Mouse (Mus musculus): ENCODE results near the gene Parva.

Parva gene

DNA sequence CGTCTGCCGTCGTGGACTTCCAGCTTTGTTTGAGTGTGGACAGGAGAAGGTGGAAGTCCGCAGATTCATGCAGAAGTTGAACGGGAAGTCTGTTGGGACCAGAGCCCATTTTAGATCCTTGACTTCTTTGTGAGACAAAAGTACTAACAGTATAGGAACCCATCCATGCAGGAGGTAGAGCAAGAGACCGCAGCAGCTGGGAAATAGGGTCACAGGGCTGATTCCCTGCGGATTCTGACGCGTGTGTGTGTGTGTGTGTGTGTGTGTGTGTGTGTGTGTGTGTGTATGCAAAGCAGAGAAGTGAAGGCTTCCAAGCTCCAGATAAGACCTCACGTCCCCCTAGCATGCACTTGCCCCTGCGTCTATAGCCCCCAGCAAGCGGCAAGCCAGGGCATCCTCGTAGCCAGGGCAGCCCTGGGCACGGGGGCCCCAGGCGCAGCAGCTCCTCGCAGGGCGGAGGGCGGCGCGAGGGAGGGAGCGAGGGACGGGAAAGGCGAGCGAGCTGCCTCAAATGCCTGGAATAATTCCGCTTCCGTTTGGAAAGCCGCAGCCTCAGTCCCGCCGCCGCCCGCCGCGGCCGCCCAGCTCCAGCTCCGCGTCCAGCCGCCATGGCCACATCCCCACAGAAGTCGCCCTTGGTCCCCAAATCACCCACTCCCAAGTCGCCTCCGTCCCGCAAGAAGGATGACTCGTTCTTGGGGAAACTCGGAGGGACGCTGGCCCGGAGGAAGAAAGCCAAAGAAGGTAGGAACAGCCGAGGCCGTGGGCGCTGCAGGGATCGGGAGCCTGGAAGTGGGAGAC, at the start of gene Parva:
Gene Parva (plus strand): TSS at position 149 of the 801 bp plus-strand sequence.
- DNase-seq (ENCODE audit: low read depth, low spot score): no peak

- DNase-seq (ENCODE audit: low read depth, low spot score): no peak
These were observed 49.2 kb upstream of the Parva start for GRCm38 (mm10) chr7:112378056-112378455.

DNA sequence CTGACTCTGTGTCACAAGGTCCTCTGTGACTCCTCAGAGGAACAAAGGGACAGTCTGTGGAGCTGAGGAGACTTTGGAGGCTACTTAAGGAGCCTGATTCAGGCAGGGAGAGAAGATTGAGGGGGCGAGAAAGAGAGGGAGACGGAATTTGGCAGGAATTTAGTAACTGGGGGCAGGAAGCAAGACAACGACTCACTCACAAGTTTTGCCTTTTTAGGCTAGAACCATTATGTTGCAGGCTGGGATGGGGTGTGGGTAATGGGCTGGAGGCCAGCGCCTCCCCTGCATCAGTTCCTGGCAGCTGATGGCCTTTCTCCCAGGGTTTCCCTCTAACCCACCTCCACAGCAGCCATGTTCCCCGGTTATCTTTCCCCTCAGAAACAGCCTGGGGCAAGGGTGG, 48.8 kb upstream of the Parva start:
- peak; percentile 92 for DNase-seq (ENCODE audit: low read depth, low spot score)

GRCm38 (mm10) chr7:112386521-112386920, 40.8 kb upstream of the Parva start:
- no peak for DNase-seq (ENCODE audit: low read depth, low spot score)

DNA sequence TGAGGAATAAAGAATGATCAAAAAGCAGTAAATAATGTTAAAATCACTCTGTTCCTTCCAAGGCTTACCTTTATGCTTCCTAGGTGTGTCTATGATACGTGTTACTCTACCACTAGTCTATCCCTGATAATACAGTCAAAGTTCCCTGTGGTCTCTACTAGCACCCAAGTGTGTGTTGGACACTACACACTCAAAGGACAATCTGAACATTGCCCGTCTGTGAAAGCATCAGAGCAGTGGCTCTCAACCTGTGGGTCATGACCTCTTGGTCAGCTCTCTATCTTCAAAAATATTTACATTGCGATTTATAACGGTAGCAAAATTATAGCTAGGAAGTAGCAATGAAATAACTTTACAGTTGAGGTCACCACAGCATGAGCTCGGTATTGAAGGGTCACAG, 39.4 kb upstream of the Parva start:
- DNase-seq (ENCODE audit: low read depth, low spot score): no peak

GRCm38 (mm10) chr7:112388363-112388875, 38.9 kb upstream of the Parva start:
- DNase-seq (ENCODE audit: low read depth, low spot score): no peak

GRCm38 (mm10) chr7:112389611-112390251, 37.6 kb upstream of the Parva start:
- no peak for DNase-seq (ENCODE audit: low read depth, low spot score)

GRCm38 (mm10) chr7:112390252-112390936, 36.9 kb upstream of the Parva start:
- DNase-seq (ENCODE audit: low read depth, low spot score): no peak

DNA sequence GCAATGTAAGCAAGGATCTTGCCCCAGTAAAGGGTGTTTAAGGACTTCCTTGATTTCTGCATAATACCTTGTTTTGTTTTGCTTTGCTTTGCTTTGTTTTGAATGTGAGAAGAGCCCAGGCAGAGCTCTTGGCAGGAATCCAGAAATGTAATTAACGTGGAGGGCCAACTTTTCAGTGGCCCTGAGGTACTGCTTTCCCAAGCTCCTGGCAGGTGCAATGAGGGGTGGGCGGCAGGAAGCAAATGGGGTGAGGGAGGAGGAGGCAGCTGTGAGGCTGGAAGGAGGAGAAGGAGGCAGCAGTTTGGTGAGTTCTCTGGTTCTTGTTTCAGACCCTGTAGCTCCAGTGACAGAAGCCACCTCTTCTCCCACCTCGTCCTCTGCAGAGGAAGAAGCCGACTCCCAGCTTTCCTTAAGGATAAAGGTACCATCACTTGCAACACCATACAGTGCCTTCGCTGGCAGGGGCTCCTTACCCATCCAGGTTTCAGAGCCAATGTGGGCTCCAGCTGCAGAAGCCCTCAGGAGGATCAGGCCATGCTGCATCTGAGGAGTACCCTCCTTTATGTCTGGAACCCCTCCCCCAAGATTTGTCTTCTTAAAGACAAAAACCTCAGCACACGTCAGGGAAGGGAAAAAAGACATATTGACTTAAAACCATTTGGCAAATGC, 36.2 kb upstream of the Parva start:
- no peak for DNase-seq (ENCODE audit: low read depth, low spot score)

- no peak for DNase-seq (ENCODE audit: low read depth, low spot score)
These were observed 29.5 kb upstream of the Parva start for GRCm38 (mm10) chr7:112397786-112398185.

- DNase-seq (ENCODE audit: low read depth, low spot score): no peak
These were observed 27.7 kb upstream of the Parva start for GRCm38 (mm10) chr7:112399425-112400170.

DNA sequence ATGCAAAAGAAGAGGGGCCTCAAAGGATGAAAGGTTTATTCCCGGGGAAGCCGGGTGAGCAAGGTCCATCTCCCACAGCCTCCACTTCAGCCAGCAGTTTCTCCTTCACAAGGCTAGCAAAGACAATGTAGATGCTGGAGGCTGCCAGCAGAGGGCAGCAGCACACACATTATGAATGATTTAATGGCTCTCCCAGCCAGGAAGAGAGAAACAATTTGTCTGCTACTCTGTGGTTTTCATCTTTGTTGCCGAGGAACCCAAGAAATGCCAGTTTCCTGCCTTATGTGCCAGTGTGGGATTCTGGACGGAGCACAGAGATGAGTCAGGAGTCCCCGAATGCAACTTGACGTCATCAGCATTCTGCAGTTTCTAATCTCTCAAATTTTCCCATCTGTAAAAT, 27.1 kb upstream of the Parva start:
- no peak for DNase-seq (ENCODE audit: low read depth, low spot score)

GRCm38 (mm10) chr7:112405061-112405460, 22.2 kb upstream of the Parva start:
- no peak for DNase-seq (ENCODE audit: low read depth, low spot score)

GRCm38 (mm10) chr7:112405578-112405977, 21.7 kb upstream of the Parva start:
- DNase-seq (ENCODE audit: low read depth, low spot score): no peak

DNA sequence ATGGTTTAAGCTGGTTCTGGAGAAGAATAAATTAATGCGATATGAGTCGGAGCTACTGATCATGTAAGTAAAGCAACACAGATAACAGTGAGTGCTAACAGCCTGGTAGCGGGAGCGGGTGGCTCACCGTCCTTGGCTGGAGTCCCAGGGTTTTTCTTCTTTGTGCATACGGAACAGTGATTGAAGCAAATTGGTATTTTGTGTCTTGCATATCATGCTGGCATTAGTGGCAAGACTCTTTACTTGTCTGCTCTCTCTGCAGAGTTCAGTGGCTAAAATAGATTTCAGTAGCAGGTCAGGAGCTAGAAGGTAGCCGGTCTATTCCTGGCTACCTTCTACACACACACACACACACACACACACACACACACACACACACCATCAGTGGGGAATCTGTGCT, 19.7 kb upstream of the Parva start:
- no peak for DNase-seq (ENCODE audit: low read depth, low spot score)

GRCm38 (mm10) chr7:112409991-112410390, 17.3 kb upstream of the Parva start:
- no peak for DNase-seq (ENCODE audit: low read depth, low spot score)

DNA sequence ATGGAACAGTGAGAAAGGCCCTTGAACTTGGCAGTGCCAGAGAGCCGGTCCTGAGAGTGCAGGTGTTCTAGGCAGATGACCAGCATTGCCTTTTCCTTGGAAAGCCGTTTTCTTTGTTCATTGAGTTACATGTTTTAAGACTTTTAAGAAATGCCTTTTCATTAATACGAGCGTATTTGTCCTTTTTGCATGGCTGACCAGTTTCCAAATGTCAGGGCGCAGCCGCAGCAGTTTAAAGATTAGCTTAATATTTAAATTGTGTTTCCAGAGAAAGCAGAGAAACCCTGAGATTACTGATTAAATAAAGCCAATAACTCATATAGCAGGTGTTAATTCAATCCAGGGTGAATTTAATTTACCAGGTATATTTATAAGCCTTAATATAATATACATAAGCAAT, 14.0 kb upstream of the Parva start:
- no peak for DNase-seq (ENCODE audit: low read depth, low spot score)

- DNase-seq (ENCODE audit: low read depth, low spot score): no peak
These were observed 11.2 kb upstream of the Parva start for GRCm38 (mm10) chr7:112416058-112416526.

DNA sequence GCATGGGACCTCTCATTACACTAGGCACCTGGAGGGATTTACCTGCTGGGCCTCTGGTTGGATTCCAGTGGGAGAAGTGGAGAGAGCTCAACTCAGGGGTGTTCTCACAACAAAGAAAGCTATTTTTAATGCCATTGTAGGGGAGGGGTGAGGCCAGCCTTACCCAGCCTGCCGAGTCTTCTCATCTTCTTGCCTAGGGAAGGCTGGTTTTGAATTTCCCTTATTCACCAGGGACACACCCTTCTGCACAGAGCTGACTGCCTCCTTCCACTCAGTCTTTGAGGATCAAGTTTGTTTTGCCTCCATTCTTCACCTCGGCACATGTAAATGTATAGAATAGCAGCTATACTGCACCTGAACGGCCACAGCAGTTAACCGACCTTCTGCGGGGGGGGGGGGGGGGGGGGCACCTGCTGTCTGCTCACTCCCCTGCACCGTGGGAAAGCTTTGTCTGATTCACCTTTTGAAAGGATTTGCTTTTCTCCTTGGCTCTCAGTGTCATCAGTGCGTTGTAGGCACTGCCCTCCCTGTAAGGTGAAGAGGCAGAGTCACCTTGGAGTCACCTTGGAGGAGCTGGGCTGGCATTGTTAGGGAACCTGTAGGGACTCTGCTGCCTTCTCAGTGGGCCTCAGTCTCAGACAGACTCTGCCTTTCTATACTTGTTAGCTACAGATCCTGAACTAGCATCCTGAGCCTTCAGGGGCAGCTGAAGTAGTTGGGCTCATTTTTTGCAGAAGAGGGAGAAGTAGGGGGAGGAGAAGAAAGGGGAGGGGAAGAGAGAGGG, 10.4 kb upstream of the Parva start:
- DNase-seq (ENCODE audit: low read depth, low spot score): no peak

DNA sequence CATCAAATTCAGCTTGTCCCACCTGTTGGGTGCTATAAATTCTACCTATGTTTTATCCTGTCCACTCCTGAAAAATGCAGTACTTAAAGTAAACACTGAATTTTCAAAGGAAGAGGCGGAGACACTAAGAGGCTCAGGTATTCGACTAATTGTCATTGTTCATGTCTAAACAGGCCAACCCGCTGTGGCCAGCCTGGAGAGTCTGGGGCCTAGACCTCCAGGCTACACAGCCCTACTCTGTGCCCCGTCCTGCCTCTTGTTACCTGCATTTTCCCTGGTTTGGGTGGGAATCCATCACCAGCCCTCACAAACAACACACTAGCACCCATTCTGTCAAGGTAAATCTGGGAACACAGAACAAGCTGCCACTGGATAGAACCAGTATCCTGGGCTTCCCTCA, 9.7 kb upstream of the Parva start:
- DNase-seq (ENCODE audit: low read depth, low spot score): no peak

All from telencephalon, adult 2 months (tissue).